Mouse (Mus musculus): ENCODE results near the gene Fam178b. TPM values are rescaled to one million over a fixed set of nuclear protein-coding genes. Genes with fewer than 3 reads are reported as not detected.
A peak's percentile ranks its signal among the peaks of the same experiment; 100 is the strongest.

The Fam178b gene
- total and polyA plus RNA-seq, 2 experiments from 2014 or later: 0.41 TPM; not detected in 1

GRCm38 (mm10) chr1:36614584-36614983, 68.4 kb downstream of the Fam178b start:
- no peak overlapping the region for H3K4me3 ChIP-seq (ENCODE audit: low read length)
- no peak overlapping the region for H3K27ac ChIP-seq
- H3K4me1 ChIP-seq (ENCODE audit: insufficient read depth, low read length): no peaks in the 10 kb centered on the region
- H3K27me3 ChIP-seq (ENCODE audit: insufficient read depth, low read length): no peaks in the 10 kb centered on the region
- no peak overlapping the region for H3K4me2 ChIP-seq (ENCODE audit: low read depth, low read length)
- TF ChIP-seq CTCF (IDR thresholded peaks at IDR 0.05; ENCODE audit: low read depth): no peak
- WGBS: 46% methylated on average over 1 of the region's 1 CpGs
- H3K36me3 ChIP-seq (ENCODE audit: insufficient read depth, low read length): no peaks in the 10 kb centered on the region
- no peak for ATAC-seq
- no peaks in the 10 kb centered on the region for H3K9me3 ChIP-seq (ENCODE audit: low read length)
- DNase-seq (ENCODE audit: low spot score): no peak
- H3K9ac ChIP-seq (replicated peaks; ENCODE audit: low read length): no peak overlapping the region

GRCm38 (mm10) chr1:36613374-36613895, 69.5 kb downstream of the Fam178b start:
- no peak for TF ChIP-seq CTCF (IDR thresholded peaks at IDR 0.05; ENCODE audit: low read depth)

GRCm38 (mm10) chr1:36612362-36612761, 70.6 kb downstream of the Fam178b start:
- no peak for TF ChIP-seq CTCF (IDR thresholded peaks at IDR 0.05; ENCODE audit: low read depth)
- no peak for ATAC-seq
- Histone ChIP-seq H3K27ac (no peak overlapping the region), H3K9ac (replicated peaks; ENCODE audit: low read length) (no peak overlapping the region), H3K27me3 (ENCODE audit: insufficient read depth, low read length) (no peaks in the 10 kb centered on the region), H3K4me3 (ENCODE audit: low read length) (no peak overlapping the region), H3K9me3 (ENCODE audit: low read length) (no peaks in the 10 kb centered on the region), H3K36me3 (ENCODE audit: insufficient read depth, low read length) (no peaks in the 10 kb centered on the region), H3K4me1 (ENCODE audit: insufficient read depth, low read length) (no peaks in the 10 kb centered on the region), H3K4me2 (ENCODE audit: low read depth, low read length) (no peak overlapping the region)
- no peak for DNase-seq (ENCODE audit: low spot score)
- WGBS: 70% methylated on average over 6 of the region's 6 CpGs

More at GRCm38 (mm10) chr1:36613374-36613895, 69.5 kb downstream of the Fam178b start:
- Histone ChIP-seq H3K9ac (replicated peaks; ENCODE audit: low read length) (no peak overlapping the region), H3K4me2 (ENCODE audit: low read depth, low read length) (no peak overlapping the region), H3K4me3 (ENCODE audit: low read length) (no peak overlapping the region), H3K27ac (no peak overlapping the region), H3K36me3 (ENCODE audit: insufficient read depth, low read length) (no peaks in the 10 kb centered on the region), H3K4me1 (ENCODE audit: insufficient read depth, low read length) (no peaks in the 10 kb centered on the region), H3K9me3 (ENCODE audit: low read length) (no peaks in the 10 kb centered on the region), H3K27me3 (ENCODE audit: insufficient read depth, low read length) (no peaks in the 10 kb centered on the region)
- DNase-seq (ENCODE audit: low spot score): no peak
- ATAC-seq: no peak
- WGBS: 95% methylated on average over 10 of the region's 10 CpGs

- no peak for TF ChIP-seq CTCF (IDR thresholded peaks at IDR 0.05; ENCODE audit: low read depth)
- H3K27ac ChIP-seq: no peak overlapping the region
- no peaks in the 10 kb centered on the region for H3K9me3 ChIP-seq (ENCODE audit: low read length)
- DNase-seq (ENCODE audit: low spot score): no peak
- 66% methylated on average over 13 of the region's 13 CpGs for WGBS
- H3K4me1 ChIP-seq (ENCODE audit: insufficient read depth, low read length): no peaks in the 10 kb centered on the region
- H3K4me2 ChIP-seq (ENCODE audit: low read depth, low read length): no peak overlapping the region
- H3K4me3 ChIP-seq (ENCODE audit: low read length): no peak overlapping the region
- no peaks in the 10 kb centered on the region for H3K27me3 ChIP-seq (ENCODE audit: insufficient read depth, low read length)
- H3K36me3 ChIP-seq (ENCODE audit: insufficient read depth, low read length): no peaks in the 10 kb centered on the region
- no peak overlapping the region for H3K9ac ChIP-seq (replicated peaks; ENCODE audit: low read length)
- peak; percentile 25; the same call in 1 of the 2 replicates for ATAC-seq
Measured at GRCm38 (mm10) chr1:36611449-36612123, 71.4 kb downstream of the Fam178b start.

- no peaks in the 10 kb centered on the region for H3K36me3 ChIP-seq (ENCODE audit: insufficient read depth, low read length)
- no peak for DNase-seq (ENCODE audit: low spot score)
- 0 out of 2 replicates have a peak, but pooled peaks cover 3% of the 10 kb centered on the region for H3K4me1 ChIP-seq (ENCODE audit: insufficient read depth, low read length)
- TF ChIP-seq CTCF (IDR thresholded peaks at IDR 0.05; ENCODE audit: low read depth): no peak
- H3K9me3 ChIP-seq (ENCODE audit: low read length): no peaks in the 10 kb centered on the region
- H3K4me2 ChIP-seq (ENCODE audit: low read depth, low read length): no peak overlapping the region
- 78% methylated on average over 4 of the region's 4 CpGs for WGBS
- H3K27me3 ChIP-seq (ENCODE audit: insufficient read depth, low read length): no peaks in the 10 kb centered on the region
- no peak overlapping the region for H3K9ac ChIP-seq (replicated peaks; ENCODE audit: low read length)
- no peak overlapping the region for H3K4me3 ChIP-seq (ENCODE audit: low read length)
- H3K27ac ChIP-seq: no peak overlapping the region
- no peak for ATAC-seq
Measured at GRCm38 (mm10) chr1:36608211-36608610, 74.8 kb downstream of the Fam178b start.

- 47% methylated on average over 7 of the region's 7 CpGs for WGBS
- Histone ChIP-seq H3K27me3 (ENCODE audit: insufficient read depth, low read length) (no peaks in the 10 kb centered on the region), H3K4me1 (ENCODE audit: insufficient read depth, low read length) (0 out of 2 replicates have a peak, but pooled peaks cover 3% of the 10 kb centered on the region), H3K4me3 (ENCODE audit: low read length) (no peak overlapping the region), H3K4me2 (ENCODE audit: low read depth, low read length) (no peak overlapping the region), H3K9me3 (ENCODE audit: low read length) (no peaks in the 10 kb centered on the region), H3K27ac (no peak overlapping the region), H3K36me3 (ENCODE audit: insufficient read depth, low read length) (no peaks in the 10 kb centered on the region), H3K9ac (replicated peaks; ENCODE audit: low read length) (no peak overlapping the region)
- ATAC-seq (no peak), DNase-seq (ENCODE audit: low spot score) (peak; percentile 40)
- no peak for TF ChIP-seq CTCF (IDR thresholded peaks at IDR 0.05; ENCODE audit: low read depth)
Measured at GRCm38 (mm10) chr1:36606951-36607350, 76.0 kb downstream of the Fam178b start.
